Comparison of ENCODE assay signal across 26 mouse cellular contexts in genomic region chr10:12609896-12610295, GRCm38 (mm10).
"Had no signal": no experiment of that assay in that cellular context is flagged by ENCODE, and none has a peak within 500 bp of the region (broad histone marks: within the 10 kb centered on the region; RNA-seq: fewer than 3 reads in every experiment).

No protein-coding gene starts in this region.

- H3K9ac ChIP-seq: heart, embryonic 12.5 days; hindbrain, embryonic 12.5 days; hindbrain, embryonic 14.5 days; limb, embryonic 13.5 days; limb, embryonic 15.5 days; liver, embryonic 12.5 days; liver, embryonic 14.5 days had no signal

- H3K27me3 ChIP-seq: heart, embryonic 12.5 days; hindbrain, embryonic 12.5 days; limb, embryonic 13.5 days; limb, embryonic 15.5 days; liver, embryonic 12.5 days had no signal

- H3K9me3 ChIP-seq: heart, embryonic 10.5 days; heart, embryonic 12.5 days; hindbrain, embryonic 10.5 days; hindbrain, embryonic 12.5 days; limb, embryonic 13.5 days; limb, embryonic 15.5 days; liver, embryonic 12.5 days had no signal

- DNase-seq: gastrocnemius, postnatal 14 days; gastrocnemius, postnatal 36 days; heart, adult 18-20 months; heart, postnatal 10 days; heart, postnatal 4 days; kidney, adult 18-20 months; kidney, adult 8-10 months; kidney, postnatal 10 days; kidney, postnatal 25 days; kidney, postnatal 4 days; layer of hippocampus, postnatal 36 days; left cerebral cortex, postnatal 4 days; lung, adult 18-20 months had no signal

- H3K4me3 ChIP-seq: heart, embryonic 10.5 days; heart, embryonic 12.5 days; hindbrain, embryonic 10.5 days; hindbrain, embryonic 12.5 days; layer of hippocampus, adult 2 months; limb, embryonic 13.5 days; limb, embryonic 15.5 days; liver, embryonic 12.5 days had no signal

- ATAC-seq: hindbrain, embryonic 16.5 days; inflammation-experienced regulatory T-cells, adult 6 months; intestine, embryonic 16.5 days; liver, embryonic 12.5 days had no signal

- H3K36me3 ChIP-seq: heart, embryonic 10.5 days; heart, embryonic 12.5 days; hindbrain, embryonic 10.5 days; hindbrain, embryonic 12.5 days; limb, embryonic 13.5 days; limb, embryonic 15.5 days; liver, embryonic 12.5 days had no signal

- H3K4me2 ChIP-seq: heart, embryonic 12.5 days; hindbrain, embryonic 12.5 days; hindbrain, embryonic 14.5 days; limb, embryonic 13.5 days; limb, embryonic 15.5 days; liver, embryonic 12.5 days had no signal

- H3K4me1 ChIP-seq: liver, embryonic 12.5 days had no signal

- H3K27ac ChIP-seq: heart, embryonic 10.5 days; hindbrain, embryonic 10.5 days; hindbrain, embryonic 12.5 days; hindbrain, embryonic 14.5 days; layer of hippocampus, adult 2 months; limb, embryonic 13.5 days; limb, embryonic 15.5 days; liver, embryonic 12.5 days; liver, embryonic 14.5 days had no signal
